Mouse (Mus musculus): Measurements from ENCODE around the gene Glud1. TPM values are rescaled to one million over a fixed set of nuclear protein-coding genes. Genes with fewer than 3 reads are reported as not detected.

The Glud1 gene
- polyA plus RNA-seq, 1 experiment: 51.8 TPM

- no peak for DNase-seq
- TF ChIP-seq CTCF (IDR thresholded peaks at IDR 0.05; ENCODE audit: borderline replicate concordance, control insufficient read depth, extremely low read depth, insufficient read depth, low read length, poor library complexity) (no peak), POLR2A (IDR thresholded peaks at IDR 0.05; ENCODE audit: control insufficient read depth, extremely low read depth, insufficient read depth, low read length, poor library complexity) (no peak)
- 91% methylated on average over 2 of the region's 2 CpGs for WGBS
Observed at GRCm38 (mm10) chr14:34371763-34372162, 61.2 kb downstream of the Glud1 start.

GRCm38 (mm10) chr14:34372646-34373045, 62.1 kb downstream of the Glud1 start:
- Histone ChIP-seq H3K36me3 (ENCODE audit: control insufficient read depth, insufficient read depth, low read length) (no peaks in the 10 kb centered on the region), H3K27ac (ENCODE audit: control insufficient read depth, insufficient read depth, low read length) (no peak overlapping the region), H3K4me1 (replicated peaks; ENCODE audit: control insufficient read depth, insufficient read depth, low read length) (no peaks in the 10 kb centered on the region), H3K4me3 (ENCODE audit: control insufficient read depth, insufficient read depth, low read length) (no peak overlapping the region), H3K27me3 (ENCODE audit: control insufficient read depth, insufficient read depth, low read length) (no peaks in the 10 kb centered on the region)
- DNase-seq: peak; percentile 32
- 92% methylated on average over 6 of the region's 6 CpGs for WGBS
- TF ChIP-seq CTCF (IDR thresholded peaks at IDR 0.05; ENCODE audit: borderline replicate concordance, control insufficient read depth, extremely low read depth, insufficient read depth, low read length, poor library complexity) (no peak), POLR2A (IDR thresholded peaks at IDR 0.05; ENCODE audit: control insufficient read depth, extremely low read depth, insufficient read depth, low read length, poor library complexity) (no peak)

More at GRCm38 (mm10) chr14:34371763-34372162, 61.2 kb downstream of the Glud1 start:
- Histone ChIP-seq H3K27me3 (ENCODE audit: control insufficient read depth, insufficient read depth, low read length) (no peaks in the 10 kb centered on the region), H3K36me3 (ENCODE audit: control insufficient read depth, insufficient read depth, low read length) (no peaks in the 10 kb centered on the region), H3K4me3 (ENCODE audit: control insufficient read depth, insufficient read depth, low read length) (no peak overlapping the region), H3K4me1 (replicated peaks; ENCODE audit: control insufficient read depth, insufficient read depth, low read length) (no peaks in the 10 kb centered on the region), H3K27ac (ENCODE audit: control insufficient read depth, insufficient read depth, low read length) (no peak overlapping the region)

GRCm38 (mm10) chr14:34373581-34373980, 63.1 kb downstream of the Glud1 start:
- 96% methylated on average over 6 of the region's 6 CpGs for WGBS
- H3K27ac ChIP-seq (ENCODE audit: control insufficient read depth, insufficient read depth, low read length): no peak overlapping the region
- DNase-seq: no peak
- no peaks in the 10 kb centered on the region for H3K36me3 ChIP-seq (ENCODE audit: control insufficient read depth, insufficient read depth, low read length)
- H3K27me3 ChIP-seq (ENCODE audit: control insufficient read depth, insufficient read depth, low read length): no peaks in the 10 kb centered on the region
- no peaks in the 10 kb centered on the region for H3K4me1 ChIP-seq (replicated peaks; ENCODE audit: control insufficient read depth, insufficient read depth, low read length)
- TF ChIP-seq CTCF (IDR thresholded peaks at IDR 0.05; ENCODE audit: borderline replicate concordance, control insufficient read depth, extremely low read depth, insufficient read depth, low read length, poor library complexity) (no peak), POLR2A (IDR thresholded peaks at IDR 0.05; ENCODE audit: control insufficient read depth, extremely low read depth, insufficient read depth, low read length, poor library complexity) (no peak)
- H3K4me3 ChIP-seq (ENCODE audit: control insufficient read depth, insufficient read depth, low read length): no peak overlapping the region

- TF ChIP-seq CTCF (IDR thresholded peaks at IDR 0.05; ENCODE audit: borderline replicate concordance, control insufficient read depth, extremely low read depth, insufficient read depth, low read length, poor library complexity) (no peak), POLR2A (IDR thresholded peaks at IDR 0.05; ENCODE audit: control insufficient read depth, extremely low read depth, insufficient read depth, low read length, poor library complexity) (no peak)
- no peak within 1 kb of the TSS for H3K4me3 ChIP-seq (ENCODE audit: control insufficient read depth, insufficient read depth, low read length)
- WGBS: 33% methylated on average over 10 of the region's 10 CpGs
- no peaks in the 10 kb centered on the region for H3K4me1 ChIP-seq (replicated peaks; ENCODE audit: control insufficient read depth, insufficient read depth, low read length)
- H3K27me3 ChIP-seq (ENCODE audit: control insufficient read depth, insufficient read depth, low read length): no peaks in the 10 kb centered on the region
- H3K36me3 ChIP-seq (ENCODE audit: control insufficient read depth, insufficient read depth, low read length): no peaks in the 10 kb centered on the region
- H3K27ac ChIP-seq (ENCODE audit: control insufficient read depth, insufficient read depth, low read length): no peak within 1 kb of the TSS
- no peak for DNase-seq
Observed at GRCm38 (mm10) chr14:34374577-34374976, 64.0 kb downstream of the Glud1 start, which contains the start of gene Sncg. Gene Sncg, minus strand, starts transcription at chr14:34374789.

- Histone ChIP-seq H3K27ac (ENCODE audit: control insufficient read depth, insufficient read depth, low read length) (no peak within 1 kb of the TSS), H3K27me3 (ENCODE audit: control insufficient read depth, insufficient read depth, low read length) (no peaks in the 10 kb centered on the region), H3K4me1 (replicated peaks; ENCODE audit: control insufficient read depth, insufficient read depth, low read length) (no peaks in the 10 kb centered on the region), H3K36me3 (ENCODE audit: control insufficient read depth, insufficient read depth, low read length) (no peaks in the 10 kb centered on the region), H3K4me3 (ENCODE audit: control insufficient read depth, insufficient read depth, low read length) (no peak within 1 kb of the TSS)
- TF ChIP-seq POLR2A (IDR thresholded peaks at IDR 0.05; ENCODE audit: control insufficient read depth, extremely low read depth, insufficient read depth, low read length, poor library complexity) (no peak), CTCF (IDR thresholded peaks at IDR 0.05; ENCODE audit: borderline replicate concordance, control insufficient read depth, extremely low read depth, insufficient read depth, low read length, poor library complexity) (no peak)
- no peak for DNase-seq
- 59% methylated on average over 13 of the region's 13 CpGs for WGBS
Observed at GRCm38 (mm10) chr14:34375415-34375904, 64.9 kb downstream of the Glud1 start, which contains the start of gene Mmrn2. Gene Mmrn2, plus strand, starts transcription at chr14:34375465.

GRCm38 (mm10) chr14:34375941-34376340, 65.4 kb downstream of the Glud1 start:
- no peaks in the 10 kb centered on the region for H3K36me3 ChIP-seq (ENCODE audit: control insufficient read depth, insufficient read depth, low read length)
- DNase-seq: no peak
- H3K4me3 ChIP-seq (ENCODE audit: control insufficient read depth, insufficient read depth, low read length): no peak overlapping the region
- 95% methylated on average over 5 of the region's 5 CpGs for WGBS
- no peak for TF ChIP-seq POLR2A (IDR thresholded peaks at IDR 0.05; ENCODE audit: control insufficient read depth, extremely low read depth, insufficient read depth, low read length, poor library complexity)
- TF ChIP-seq CTCF (IDR thresholded peaks at IDR 0.05; ENCODE audit: borderline replicate concordance, control insufficient read depth, extremely low read depth, insufficient read depth, low read length, poor library complexity): no peak
- H3K4me1 ChIP-seq (replicated peaks; ENCODE audit: control insufficient read depth, insufficient read depth, low read length): no peaks in the 10 kb centered on the region
- no peak overlapping the region for H3K27ac ChIP-seq (ENCODE audit: control insufficient read depth, insufficient read depth, low read length)
- H3K27me3 ChIP-seq (ENCODE audit: control insufficient read depth, insufficient read depth, low read length): no peaks in the 10 kb centered on the region

GRCm38 (mm10) chr14:34377121-34377520, 66.6 kb downstream of the Glud1 start:
- no peak for TF ChIP-seq POLR2A (IDR thresholded peaks at IDR 0.05; ENCODE audit: control insufficient read depth, extremely low read depth, insufficient read depth, low read length, poor library complexity)
- no peak for TF ChIP-seq CTCF (IDR thresholded peaks at IDR 0.05; ENCODE audit: borderline replicate concordance, control insufficient read depth, extremely low read depth, insufficient read depth, low read length, poor library complexity)
- no peaks in the 10 kb centered on the region for H3K4me1 ChIP-seq (replicated peaks; ENCODE audit: control insufficient read depth, insufficient read depth, low read length)
- 70% methylated on average over 4 of the region's 4 CpGs for WGBS
- no peak overlapping the region for H3K4me3 ChIP-seq (ENCODE audit: control insufficient read depth, insufficient read depth, low read length)
- H3K36me3 ChIP-seq (ENCODE audit: control insufficient read depth, insufficient read depth, low read length): no peaks in the 10 kb centered on the region
- no peak for DNase-seq
- H3K27ac ChIP-seq (ENCODE audit: control insufficient read depth, insufficient read depth, low read length): no peak overlapping the region
- no peaks in the 10 kb centered on the region for H3K27me3 ChIP-seq (ENCODE audit: control insufficient read depth, insufficient read depth, low read length)
